Mouse (Mus musculus) neural tube, embryonic 15.5 days (tissue): ENCODE results near the gene Ostm1. TPM values are rescaled to one million over a fixed set of nuclear protein-coding genes. Genes with fewer than 3 reads are reported as not detected.

ENCODE experiments used
- ATAC-seq: fragments of 200-750 bp; cut with Nextera tagmentation; 2 replicates; pipeline ENCODE4 v1.8.0; 2017; ENCODE audit warnings: mild to moderate bottlenecking, moderate TSS enrichment, moderate library complexity; ENCODE audit not compliant: low FRiP score
- H3K27ac ChIP-seq: fragments of 300-500 bp; sonication (generic); replicated peaks from 2 replicates; pipeline ENCODE4 v1.5.1; 2015; ENCODE audit warnings: mild to moderate bottlenecking, inconsistent platforms
- H3K27me3 ChIP-seq: fragments of 300-500 bp; sonication (generic); replicated peaks from 2 replicates; pipeline ENCODE4 v1.6.1; 2015; ENCODE audit warnings: inconsistent platforms
- H3K36me3 ChIP-seq: fragments of 300-500 bp; sonication (generic); 2 replicates; pipeline ENCODE4 v1.6.1; 2015; ENCODE audit warnings: inconsistent platforms
- H3K4me1 ChIP-seq: fragments of 300-500 bp; sonication (generic); 2 replicates; pipeline ENCODE4 v1.6.1; 2015; ENCODE audit warnings: inconsistent platforms
- H3K4me2 ChIP-seq: fragments of 300-500 bp; sonication (generic); 2 replicates; pipeline ENCODE4 v1.6.1; 2015; ENCODE audit warnings: inconsistent platforms, mild to moderate bottlenecking, moderate library complexity
- H3K4me3 ChIP-seq: fragments of 300-500 bp; sonication (generic); replicated peaks from 2 replicates; pipeline ENCODE4 v1.5.1; 2015; ENCODE audit warnings: mild to moderate bottlenecking, inconsistent platforms
- H3K9ac ChIP-seq: fragments of 300-500 bp; sonication (generic); replicated peaks from 2 replicates; pipeline ENCODE4 v1.6.1; 2015; ENCODE audit warnings: mild to moderate bottlenecking, inconsistent platforms
- H3K9me3 ChIP-seq: fragments of 300-500 bp; sonication (generic); replicated peaks from 2 replicates; pipeline ENCODE4 v1.6.1; 2016; ENCODE audit warnings: inconsistent platforms
- WGBS: fragments of 180-500 bp; shearing (Covaris S2); methylation state at CpG from one replicate; pipeline ENCODE4 v1.1.7; 2015; ENCODE audit warnings: mixed read lengths; 5-methylcytosine and 5-hydroxymethylcytosine counted together
- polyA plus RNA-seq: library from polyadenylated mRNA; unstranded; fragments of >200 nt; fragmentation: Nextera tagmentation; extraction: Ambion mirVana; gene quantifications from 2 replicates; pipeline ENCODE4 v1.2.1, GENCODE M21; 2015

Gene Ostm1
- polyA plus RNA-seq, 1 experiment from 2014 or later, result 36.1 TPM

GRCm38 (mm10) chr10:42692794-42693193, 109.2 kb downstream of the Ostm1 start:
- Histone ChIP-seq H3K4me3 (no peak overlapping the region), H3K4me1 (peaks cover 5% of the 10 kb centered on the region), H3K27me3 (no peaks in the 10 kb centered on the region), H3K9me3 (no peaks in the 10 kb centered on the region), H3K4me2 (no peak overlapping the region), H3K36me3 (no peaks in the 10 kb centered on the region), H3K9ac (no peak overlapping the region), H3K27ac (no peak overlapping the region)
- ATAC-seq, result no peak

- Histone ChIP-seq H3K27me3 (no peaks in the 10 kb centered on the region; the same call in 1 of the 2 replicates), H3K36me3 (0 out of 2 replicates have a peak, but pooled peaks cover 5% of the 10 kb centered on the region), H3K27ac (no peak overlapping the region), H3K4me1 (peaks cover 5% of the 10 kb centered on the region), H3K4me3 (no peak overlapping the region), H3K4me2 (no peak overlapping the region), H3K9me3 (no peaks in the 10 kb centered on the region), H3K9ac (no peak overlapping the region)
- WGBS, result 71% methylated on average over 2 of the region's 2 CpGs
- ATAC-seq, result no peak
Measured at GRCm38 (mm10) chr10:42693482-42693881, 109.9 kb downstream of the Ostm1 start.

- H3K4me3 ChIP-seq, result no peak overlapping the region
- no peak overlapping the region for H3K9ac ChIP-seq
- H3K4me2 ChIP-seq, result no peak overlapping the region
- ATAC-seq, result no peak
- H3K9me3 ChIP-seq, result no peaks in the 10 kb centered on the region
- peaks cover 9% of the 10 kb centered on the region; the same call in 1 of the 2 replicates for H3K36me3 ChIP-seq
- H3K27ac ChIP-seq, result no peak overlapping the region
- 84% methylated on average over 13 of the region's 13 CpGs for whole genome bisulfite sequencing
- no peaks in the 10 kb centered on the region for H3K4me1 ChIP-seq
- no peaks in the 10 kb centered on the region; the same call in 1 of the 2 replicates for H3K27me3 ChIP-seq
Measured at GRCm38 (mm10) chr10:42696361-42696760, 112.7 kb downstream of the Ostm1 start.

GRCm38 (mm10) chr10:42697007-42697406, 113.4 kb downstream of the Ostm1 start:
- H3K36me3 ChIP-seq, result peaks cover 9% of the 10 kb centered on the region; the same call in 1 of the 2 replicates
- 32% methylated on average over 8 of the region's 8 CpGs for WGBS
- no peak overlapping the region for H3K4me2 ChIP-seq
- no peak overlapping the region for H3K27ac ChIP-seq
- H3K4me1 ChIP-seq, result no peaks in the 10 kb centered on the region
- no peak for ATAC-seq
- no peaks in the 10 kb centered on the region for H3K9me3 ChIP-seq
- no peaks in the 10 kb centered on the region; the same call in 1 of the 2 replicates for H3K27me3 ChIP-seq
- H3K4me3 ChIP-seq, result no peak overlapping the region
- H3K9ac ChIP-seq, result no peak overlapping the region

DNA sequence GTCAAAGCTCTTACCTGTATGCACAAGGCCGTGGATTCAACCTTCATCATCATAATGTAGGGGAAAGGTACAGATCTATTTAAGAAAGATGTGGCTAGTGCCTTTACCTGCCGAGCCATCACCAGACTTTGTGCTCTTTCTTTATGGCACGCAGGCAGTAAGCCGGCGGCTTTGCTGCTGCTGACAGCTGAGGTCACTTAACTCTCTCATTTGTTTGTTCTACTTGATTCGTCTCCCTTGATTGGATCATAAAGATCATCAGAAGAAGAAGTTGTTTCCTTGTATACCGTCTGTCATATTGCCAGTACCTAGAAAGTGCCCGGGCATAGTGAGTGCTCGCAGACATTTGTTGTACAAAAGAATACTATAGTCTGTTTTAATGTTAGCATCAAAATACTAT, 114.8 kb downstream of the Ostm1 start:
- H3K9ac ChIP-seq, result no peak overlapping the region
- H3K4me1 ChIP-seq, result no peaks in the 10 kb centered on the region
- no peak for ATAC-seq
- no peak overlapping the region for H3K4me2 ChIP-seq
- 87% methylated on average over 9 of the region's 9 CpGs for WGBS
- no peaks in the 10 kb centered on the region for H3K9me3 ChIP-seq
- H3K27ac ChIP-seq, result no peak overlapping the region
- no peaks in the 10 kb centered on the region; the same call in 1 of the 2 replicates for H3K27me3 ChIP-seq
- peaks cover 16% of the 10 kb centered on the region for H3K36me3 ChIP-seq
- no peak overlapping the region for H3K4me3 ChIP-seq

- Histone ChIP-seq H3K4me1 (no peaks in the 10 kb centered on the region), H3K9me3 (no peaks in the 10 kb centered on the region), H3K27ac (no peak overlapping the region), H3K27me3 (no peaks in the 10 kb centered on the region; the same call in 1 of the 2 replicates), H3K9ac (no peak overlapping the region), H3K4me3 (no peak overlapping the region), H3K36me3 (peaks cover 21% of the 10 kb centered on the region), H3K4me2 (no peak overlapping the region)
- ATAC-seq, result no peak
- WGBS, result 90% methylated on average over 8 of the region's 8 CpGs
Measured at GRCm38 (mm10) chr10:42698994-42699393, 115.4 kb downstream of the Ostm1 start.

GRCm38 (mm10) chr10:42702111-42702510, 118.5 kb downstream of the Ostm1 start:
- no peak overlapping the region for H3K27ac ChIP-seq
- no peak overlapping the region for H3K9ac ChIP-seq
- no peaks in the 10 kb centered on the region for H3K9me3 ChIP-seq
- ATAC-seq, result no peak
- 99% methylated on average over 2 of the region's 2 CpGs for WGBS
- H3K4me2 ChIP-seq, result no peak overlapping the region
- H3K36me3 ChIP-seq, result peaks cover 28% of the 10 kb centered on the region
- no peaks in the 10 kb centered on the region for H3K4me1 ChIP-seq
- no peaks in the 10 kb centered on the region; the same call in 1 of the 2 replicates for H3K27me3 ChIP-seq
- no peak overlapping the region for H3K4me3 ChIP-seq

DNA sequence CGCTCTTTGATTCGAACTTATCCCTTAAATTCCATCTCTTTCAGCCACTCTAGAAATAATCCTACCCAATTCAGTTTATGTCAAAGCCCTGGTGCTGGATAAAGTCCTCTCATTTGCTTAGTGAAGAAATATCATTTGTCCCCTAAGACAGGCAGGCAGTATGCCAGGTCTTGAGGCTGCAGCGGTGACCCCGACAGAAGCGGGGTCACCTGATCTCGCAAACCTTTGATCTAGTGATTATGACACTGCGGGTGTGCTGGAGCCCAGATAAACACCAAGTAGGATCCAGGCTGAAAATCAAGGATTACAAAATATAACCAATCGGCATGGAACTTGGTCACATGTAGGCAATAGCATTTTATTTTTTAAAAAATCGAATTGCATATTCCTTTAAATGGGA, 131.1 kb downstream of the Ostm1 start:
- Histone ChIP-seq H3K4me1 (peaks cover 17% of the 10 kb centered on the region), H3K4me3 (no peak overlapping the region), H3K27me3 (0 out of 2 replicates have a peak, but pooled peaks cover 4% of the 10 kb centered on the region), H3K9ac (no peak overlapping the region), H3K9me3 (no peaks in the 10 kb centered on the region), H3K36me3 (no peaks in the 10 kb centered on the region), H3K4me2 (no peak overlapping the region; the same call in 1 of the 2 replicates), H3K27ac (no peak overlapping the region)
- ATAC-seq, result no peak
- 23% methylated on average over 9 of the region's 9 CpGs for WGBS

GRCm38 (mm10) chr10:42715366-42716035, 131.9 kb downstream of the Ostm1 start:
- Histone ChIP-seq H3K9me3 (no peaks in the 10 kb centered on the region), H3K4me3 (peak overlapping the region; percentile 13), H3K4me2 (peak overlapping the region; percentile 43), H3K9ac (no peak overlapping the region), H3K27ac (no peak overlapping the region), H3K4me1 (peaks cover 17% of the 10 kb centered on the region), H3K27me3 (0 out of 2 replicates have a peak, but pooled peaks cover 4% of the 10 kb centered on the region), H3K36me3 (no peaks in the 10 kb centered on the region)
- no peak for ATAC-seq
- WGBS, result 9% methylated on average over 19 of the region's 19 CpGs

DNA sequence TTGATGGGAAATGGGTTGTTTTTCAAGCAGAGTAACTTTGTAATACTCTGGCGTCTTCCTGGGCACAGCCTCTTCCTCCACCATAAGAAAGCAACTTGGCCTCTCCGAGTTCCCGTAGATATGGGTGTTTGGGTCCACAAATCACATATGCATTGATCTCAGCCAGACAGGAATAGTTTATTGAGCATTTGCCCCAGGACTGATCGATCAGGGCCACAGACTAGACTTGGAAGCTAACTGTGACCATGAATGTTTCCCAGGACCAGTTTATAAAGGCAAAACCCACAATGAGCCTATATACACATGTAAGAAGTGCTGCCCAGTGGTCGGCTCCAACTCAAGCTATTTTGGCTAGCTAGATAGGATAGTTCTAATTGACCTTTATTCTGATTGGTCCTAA, 138.5 kb downstream of the Ostm1 start:
- Histone ChIP-seq H3K27me3 (no peaks in the 10 kb centered on the region), H3K9ac (no peak overlapping the region), H3K4me3 (no peak overlapping the region), H3K36me3 (no peaks in the 10 kb centered on the region), H3K27ac (no peak overlapping the region), H3K4me2 (no peak overlapping the region), H3K9me3 (no peaks in the 10 kb centered on the region), H3K4me1 (no peaks in the 10 kb centered on the region)
- 95% methylated on average over 5 of the region's 5 CpGs for WGBS
- no peak for ATAC-seq

DNA sequence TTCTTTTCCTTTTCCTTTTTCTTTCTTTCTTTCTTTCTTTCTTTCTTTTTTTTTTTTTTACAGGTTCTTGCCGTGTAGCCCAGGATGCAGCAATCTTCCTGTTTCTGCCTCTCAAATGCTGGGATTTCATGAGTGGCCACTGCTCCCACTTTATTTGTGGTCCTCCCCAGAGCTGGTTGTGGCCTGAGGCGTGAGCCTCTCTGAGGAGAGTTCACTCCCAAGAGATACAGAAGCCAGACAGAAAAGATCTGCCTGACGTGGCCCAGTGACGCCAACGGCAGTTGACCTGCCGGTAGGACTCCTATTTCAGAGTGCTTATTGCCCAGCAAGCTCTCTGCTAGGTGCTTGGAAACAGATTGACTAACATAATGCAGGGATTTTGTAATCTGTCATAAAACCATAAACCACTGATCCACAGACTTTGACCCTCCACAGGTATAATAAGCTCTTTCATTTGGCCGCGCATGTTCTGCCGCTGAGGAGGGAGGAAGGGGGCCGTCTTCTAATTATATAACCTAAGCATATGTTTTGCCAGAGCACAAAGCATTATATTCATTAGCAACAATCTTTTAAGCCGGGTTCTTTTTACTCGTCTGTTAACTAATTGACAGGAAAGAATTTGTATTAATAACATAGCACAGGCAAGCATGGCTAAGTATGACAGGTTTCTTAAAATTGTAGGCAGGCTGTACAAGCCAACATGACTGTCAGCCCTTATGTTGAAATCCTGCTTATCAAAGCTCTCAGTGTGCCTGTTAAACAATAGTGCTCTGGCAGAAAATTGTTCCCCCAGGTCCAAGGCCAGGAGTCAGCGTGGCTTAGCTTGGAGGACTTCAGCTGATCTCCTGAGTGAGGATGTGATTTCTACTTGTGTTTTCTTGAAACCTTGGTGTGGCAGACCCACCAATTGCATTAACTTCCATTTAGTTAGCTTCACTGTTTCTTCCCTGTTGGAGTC, 139.9 kb downstream of the Ostm1 start:
- no peak overlapping the region for H3K4me3 ChIP-seq
- no peak for ATAC-seq
- 56% methylated on average over 13 of the region's 13 CpGs for WGBS

More for the DNA sequence above, 139.9 kb downstream of the Ostm1 start:
- Histone ChIP-seq H3K9me3 (no peaks in the 10 kb centered on the region), H3K9ac (no peak overlapping the region), H3K27me3 (no peaks in the 10 kb centered on the region), H3K27ac (no peak overlapping the region), H3K4me1 (no peaks in the 10 kb centered on the region), H3K4me2 (no peak overlapping the region), H3K36me3 (no peaks in the 10 kb centered on the region)
